Mouse (Mus musculus): ENCODE data around the gene Cux2.

GRCm38 (mm10) chr5:121831002-121831601 is 218.8 kb downstream of the Cux2 start:
- TF ChIP-seq CTCF (IDR thresholded peaks at IDR 0.05; ENCODE audit: low read depth, low read length), result no peak
- TF ChIP-seq POLR2A (IDR thresholded peaks at IDR 0.05; ENCODE audit: borderline replicate concordance, low read depth, low read length), result no peak

Measured in bone marrow macrophage, adult 2 months (primary cell).